Mouse (Mus musculus) intestine, embryonic 15.5 days (tissue): ENCODE data around the gene Pstpip1. TPM values are rescaled to one million over a fixed set of nuclear protein-coding genes. Genes with fewer than 3 reads are reported as not detected.
A peak's percentile ranks its signal among the peaks of the same experiment; 100 is the strongest.

ENCODE experiments used
- ATAC-seq: fragments of 200-750 bp; cut with Nextera tagmentation; 2 replicates; pipeline ENCODE4 v1.8.0; 2017; ENCODE audit warnings: moderate TSS enrichment, moderate library complexity
- H3K27ac ChIP-seq: fragments of 300-500 bp; sonication (generic); 2 replicates; pipeline ENCODE4 v1.5.1; 2015; ENCODE audit warnings: mild to moderate bottlenecking, inconsistent platforms
- H3K27me3 ChIP-seq: fragments of 300-500 bp; sonication (generic); replicated peaks from 2 replicates; pipeline ENCODE4 v1.6.1; 2015; ENCODE audit warnings: inconsistent platforms
- H3K36me3 ChIP-seq: fragments of 300-500 bp; sonication (generic); 2 replicates; pipeline ENCODE4 v1.6.1; 2015; ENCODE audit warnings: inconsistent platforms
- H3K4me1 ChIP-seq: fragments of 300-500 bp; sonication (generic); replicated peaks from 2 replicates; pipeline ENCODE4 v1.6.1; 2015; ENCODE audit warnings: inconsistent platforms
- H3K4me2 ChIP-seq: fragments of 300-500 bp; sonication (generic); replicated peaks from 2 replicates; pipeline ENCODE4 v1.6.1; 2015; ENCODE audit warnings: mild to moderate bottlenecking, inconsistent platforms
- H3K4me3 ChIP-seq: fragments of 300-500 bp; sonication (generic); replicated peaks from 2 replicates; pipeline ENCODE4 v1.5.1; 2015; ENCODE audit warnings: inconsistent platforms
- H3K9ac ChIP-seq: fragments of 300-500 bp; sonication (generic); 2 replicates; pipeline ENCODE4 v1.6.1; 2015; ENCODE audit warnings: inconsistent platforms
- H3K9me3 ChIP-seq: fragments of 300-500 bp; sonication (generic); 2 replicates; pipeline ENCODE4 v1.6.1; 2016; ENCODE audit warnings: inconsistent platforms
- WGBS: fragments of 180-500 bp; shearing (Covaris S2); methylation state at CpG from one replicate; pipeline ENCODE4 v1.1.7; 2015; 5-methylcytosine and 5-hydroxymethylcytosine counted together
- polyA plus RNA-seq: library from polyadenylated mRNA; unstranded; fragments of >200 nt; fragmentation: Nextera tagmentation; extraction: Ambion mirVana; gene quantifications from 2 replicates; pipeline ENCODE4 v1.2.1, GENCODE M21; 2015

Pstpip1 gene
- polyA plus RNA-seq, 1 experiment from 2014 or later, result 1.6 TPM

DNA sequence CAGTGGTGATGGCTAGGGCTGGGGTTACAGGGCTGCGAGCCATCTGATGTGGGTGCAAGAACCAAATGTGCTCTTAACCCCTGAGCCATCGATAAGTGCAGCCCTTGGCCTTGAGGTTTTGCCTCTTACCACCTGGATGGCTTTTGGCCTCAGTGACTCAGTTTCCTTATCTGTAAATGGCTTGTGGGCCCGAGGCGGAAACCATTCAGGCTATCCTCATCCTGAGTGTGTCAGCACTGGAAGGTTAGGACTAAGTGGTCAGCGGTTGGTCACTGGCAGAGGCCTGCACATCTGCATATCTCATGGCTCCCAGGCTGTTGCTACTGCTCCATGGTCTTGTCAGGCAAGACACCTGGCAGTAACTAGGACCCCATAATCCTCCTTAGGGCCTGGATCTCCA is 28.3 kb downstream of the Pstpip1 start:
- H3K9ac ChIP-seq, result no peak overlapping the region
- no peak overlapping the region; the same call in 1 of the 2 replicates for H3K4me2 ChIP-seq
- H3K36me3 ChIP-seq, result no peaks in the 10 kb centered on the region

DNA sequence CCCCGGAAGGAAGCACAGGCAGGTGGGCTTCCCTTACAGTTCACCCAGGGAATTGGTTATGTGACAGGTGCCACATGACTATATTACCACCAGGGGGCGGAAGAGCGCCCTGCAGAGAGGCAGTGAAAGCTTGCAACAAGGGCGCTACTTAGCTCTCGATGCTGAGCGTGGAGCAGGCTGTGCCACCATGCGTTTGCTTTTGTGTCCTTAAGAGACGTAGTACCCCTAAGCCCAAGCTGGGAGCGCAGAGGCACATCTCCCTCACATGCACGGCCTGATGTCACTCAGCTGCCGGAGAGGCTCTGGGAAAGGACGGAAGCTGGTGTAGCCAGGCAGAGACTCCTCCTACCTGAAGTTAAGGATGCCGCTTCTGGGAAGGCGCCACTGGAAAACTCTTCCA is 28.8 kb downstream of the Pstpip1 start:
- whole genome bisulfite sequencing, result 6% methylated on average over 14 of the region's 14 CpGs
- Histone ChIP-seq H3K9ac (0 out of 2 replicates have a peak overlapping the region, but pooled peaks have one; percentile 39), H3K27ac (no peak overlapping the region), H3K9me3 (no peaks in the 10 kb centered on the region), H3K4me1 (peaks cover 9% of the 10 kb centered on the region; the same call in 1 of the 2 replicates), H3K4me2 (peak overlapping the region; percentile 95), H3K4me3 (peak overlapping the region; percentile 43), H3K36me3 (no peaks in the 10 kb centered on the region), H3K27me3 (no peaks in the 10 kb centered on the region)
- ATAC-seq, result peak; percentile 47; the same call in 1 of the 2 replicates

More for the DNA sequence above, 28.3 kb downstream of the Pstpip1 start:
- Histone ChIP-seq H3K27ac (no peak overlapping the region), H3K4me3 (no peak overlapping the region), H3K9me3 (no peaks in the 10 kb centered on the region), H3K27me3 (no peaks in the 10 kb centered on the region), H3K4me1 (peaks cover 8% of the 10 kb centered on the region; the same call in 1 of the 2 replicates)
- ATAC-seq, result no peak
- WGBS, result 83% methylated on average over 5 of the region's 5 CpGs

DNA sequence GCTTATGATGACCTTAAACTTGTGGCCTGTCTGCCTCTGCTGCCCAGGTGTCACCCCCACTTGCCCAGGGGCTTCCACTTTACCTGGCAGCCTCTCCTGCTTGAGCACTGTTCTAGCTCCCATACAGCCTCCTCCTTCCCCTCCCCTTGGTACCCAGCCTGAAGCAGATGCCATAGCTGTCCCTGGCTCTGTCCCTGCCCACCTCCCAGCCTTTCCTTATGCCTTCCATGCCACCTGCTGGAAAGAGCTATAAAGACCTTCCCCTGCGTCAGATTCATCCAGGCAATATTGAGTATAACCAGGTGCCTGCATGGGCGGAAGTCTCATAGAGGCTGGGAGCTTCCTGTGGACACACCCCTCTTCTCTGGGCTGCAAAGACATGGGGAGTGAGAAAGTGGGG is 29.9 kb downstream of the Pstpip1 start:
- H3K4me3 ChIP-seq, result no peak overlapping the region
- H3K27ac ChIP-seq, result no peak overlapping the region
- peaks cover 11% of the 10 kb centered on the region; the same call in 1 of the 2 replicates for H3K4me1 ChIP-seq
- no peak overlapping the region for H3K4me2 ChIP-seq
- ATAC-seq, result no peak
- WGBS, result 54% methylated on average over 2 of the region's 2 CpGs
- H3K27me3 ChIP-seq, result no peaks in the 10 kb centered on the region
- no peaks in the 10 kb centered on the region for H3K36me3 ChIP-seq
- H3K9ac ChIP-seq, result no peak overlapping the region
- H3K9me3 ChIP-seq, result no peaks in the 10 kb centered on the region

DNA sequence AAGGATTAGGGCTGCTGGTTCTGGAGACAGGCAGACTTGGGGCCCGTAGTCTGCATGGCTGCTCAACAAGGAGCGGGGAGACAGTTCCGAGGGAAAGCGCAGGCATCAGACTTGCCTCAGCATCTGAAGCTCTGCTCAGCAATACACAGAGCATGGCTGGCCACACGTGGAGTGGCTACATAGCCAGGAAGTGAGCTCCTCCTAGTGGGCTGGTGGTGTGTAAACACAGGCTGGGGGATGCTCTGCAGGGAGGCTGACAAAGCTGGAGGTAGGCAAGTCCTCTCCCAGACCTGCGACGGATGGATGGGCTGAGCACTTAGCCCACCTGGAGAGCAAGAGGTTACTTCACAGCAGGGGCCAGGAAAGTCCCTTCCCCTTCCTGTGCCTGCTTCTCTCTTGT is 31.3 kb downstream of the Pstpip1 start:
- Histone ChIP-seq H3K4me3 (no peak overlapping the region), H3K9me3 (no peaks in the 10 kb centered on the region), H3K9ac (0 out of 2 replicates have a peak overlapping the region, but pooled peaks have one; percentile 3), H3K27ac (no peak overlapping the region), H3K4me1 (peaks cover 13% of the 10 kb centered on the region; the same call in 1 of the 2 replicates), H3K27me3 (no peaks in the 10 kb centered on the region), H3K4me2 (no peak overlapping the region), H3K36me3 (no peaks in the 10 kb centered on the region)
- 25% methylated on average over 7 of the region's 7 CpGs for WGBS
- peak; percentile 16; the same call in 1 of the 2 replicates for ATAC-seq

DNA sequence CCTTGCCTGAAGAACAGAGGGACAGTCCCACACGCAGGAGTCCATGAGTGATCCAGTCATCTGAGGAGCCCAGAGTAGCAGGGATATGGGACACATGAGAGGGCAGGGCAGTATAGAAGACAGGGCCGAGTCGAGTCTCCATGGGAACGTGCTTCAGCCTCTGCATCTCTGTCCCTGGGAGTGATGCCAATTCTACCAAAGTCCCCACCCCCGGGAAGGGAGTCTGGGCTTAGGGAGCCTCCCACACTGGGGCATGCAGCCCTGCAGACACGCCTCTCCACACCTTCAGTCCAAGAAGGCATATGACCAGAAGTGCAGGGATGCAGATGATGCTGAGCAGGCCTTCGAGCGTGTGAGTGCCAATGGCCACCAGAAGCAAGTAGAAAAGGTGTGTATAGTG is 33.2 kb downstream of the Pstpip1 start:
- ATAC-seq, result peak; percentile 43; the same call in 1 of the 2 replicates

DNA sequence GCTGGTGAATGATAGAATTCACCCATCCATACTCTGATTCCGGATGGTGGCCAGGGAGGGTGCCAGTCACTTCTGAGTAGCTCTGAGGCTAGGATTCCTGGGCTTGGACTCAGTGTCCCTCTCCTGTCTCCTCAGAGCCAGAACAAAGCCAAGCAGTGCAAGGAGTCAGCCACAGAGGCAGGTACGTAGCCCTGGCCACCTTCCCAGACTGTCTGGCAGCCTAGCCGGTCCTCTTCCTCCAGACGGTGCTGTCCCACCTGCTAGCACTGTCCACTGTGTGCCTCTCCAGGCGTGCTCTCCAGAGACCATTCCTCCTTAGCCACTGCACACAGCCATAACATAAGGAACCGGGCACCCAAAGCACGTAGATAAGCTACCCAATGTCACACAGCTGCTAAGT is 33.9 kb downstream of the Pstpip1 start:
- H3K9ac ChIP-seq, result no peak overlapping the region
- H3K9me3 ChIP-seq, result no peaks in the 10 kb centered on the region
- no peak overlapping the region for H3K4me3 ChIP-seq
- no peak overlapping the region for H3K27ac ChIP-seq
- peaks cover 13% of the 10 kb centered on the region; the same call in 1 of the 2 replicates for H3K4me1 ChIP-seq
- 82% methylated on average over 7 of the region's 7 CpGs for WGBS
- ATAC-seq, result no peak
- peaks cover 3% of the 10 kb centered on the region for H3K36me3 ChIP-seq
- H3K27me3 ChIP-seq, result no peaks in the 10 kb centered on the region
- no peak overlapping the region for H3K4me2 ChIP-seq

More for the DNA sequence above, 33.2 kb downstream of the Pstpip1 start:
- H3K36me3 ChIP-seq, result no peaks in the 10 kb centered on the region; the same call in 1 of the 2 replicates
- H3K9ac ChIP-seq, result no peak overlapping the region
- no peak overlapping the region for H3K4me3 ChIP-seq
- no peaks in the 10 kb centered on the region for H3K27me3 ChIP-seq
- no peak overlapping the region for H3K4me2 ChIP-seq
- no peak overlapping the region for H3K27ac ChIP-seq
- no peaks in the 10 kb centered on the region for H3K9me3 ChIP-seq
- peaks cover 13% of the 10 kb centered on the region; the same call in 1 of the 2 replicates for H3K4me1 ChIP-seq
- WGBS, result 51% methylated on average over 8 of the region's 8 CpGs

DNA sequence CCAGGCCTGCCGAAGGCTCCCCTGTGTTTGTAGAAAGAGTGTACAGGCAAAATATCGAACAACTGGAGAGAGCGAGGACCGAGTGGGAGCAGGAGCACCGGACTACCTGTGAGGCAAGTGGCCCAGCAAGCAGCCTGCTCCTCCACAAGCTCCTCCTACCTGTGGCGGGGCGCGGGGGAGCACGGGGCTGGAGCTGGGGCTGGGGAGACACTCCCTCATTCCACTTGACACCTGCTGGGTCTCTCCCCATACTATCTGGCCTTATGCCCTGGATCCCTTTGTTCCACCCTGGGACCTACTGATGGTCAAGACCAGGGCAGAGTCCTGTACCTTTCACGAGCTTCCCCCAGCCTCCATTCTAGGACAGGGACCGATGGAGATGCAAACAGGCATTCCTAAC is 34.8 kb downstream of the Pstpip1 start:
- H3K9ac ChIP-seq, result no peak overlapping the region
- no peaks in the 10 kb centered on the region for H3K9me3 ChIP-seq
- H3K27me3 ChIP-seq, result no peaks in the 10 kb centered on the region
- no peak for ATAC-seq
- no peak overlapping the region for H3K27ac ChIP-seq
- H3K4me3 ChIP-seq, result no peak overlapping the region
- 21% methylated on average over 11 of the region's 11 CpGs for WGBS
- H3K4me2 ChIP-seq, result peak overlapping the region; percentile 28; the same call in 1 of the 2 replicates
- peaks cover 13% of the 10 kb centered on the region for H3K36me3 ChIP-seq
- H3K4me1 ChIP-seq, result peaks cover 10% of the 10 kb centered on the region; the same call in 1 of the 2 replicates

DNA sequence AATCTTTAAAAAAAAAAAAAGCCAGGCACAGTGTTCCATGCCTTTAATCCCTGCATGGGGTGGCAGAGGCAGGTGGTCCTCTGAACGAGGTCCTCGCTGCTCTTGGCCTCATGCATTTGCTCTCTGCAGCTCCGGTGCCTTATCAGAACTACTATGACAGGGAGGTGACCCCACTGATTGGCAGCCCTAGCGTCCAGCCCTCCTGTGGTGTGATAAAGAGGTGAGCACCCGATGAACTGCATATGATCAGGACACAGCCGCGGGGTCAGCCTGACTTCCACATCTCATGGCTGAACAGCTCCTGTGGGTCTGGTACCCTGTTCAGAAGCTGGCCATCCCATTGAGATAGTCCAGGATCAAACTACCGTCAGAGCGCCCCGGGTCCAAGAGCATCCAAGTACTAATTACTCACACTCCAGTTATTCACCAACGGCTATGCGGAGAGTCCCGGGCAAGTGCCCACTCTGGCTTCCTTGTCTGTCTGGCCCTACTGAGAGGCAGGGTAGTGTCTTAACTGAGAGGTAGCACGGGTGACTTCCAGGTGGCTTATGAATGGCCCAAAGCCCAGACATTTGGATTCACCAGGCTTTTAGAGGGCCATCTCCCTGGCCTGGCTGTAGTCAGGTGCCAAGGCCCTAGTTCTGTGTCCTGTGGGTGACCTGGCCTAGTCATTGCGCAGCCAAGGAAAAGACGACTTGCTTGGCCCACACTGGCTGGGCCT is 36.9 kb downstream of the Pstpip1 start:
- no peak overlapping the region for H3K27ac ChIP-seq
- H3K4me3 ChIP-seq, result no peak overlapping the region
- H3K4me2 ChIP-seq, result no peak overlapping the region
- peaks cover 10% of the 10 kb centered on the region; the same call in 1 of the 2 replicates for H3K4me1 ChIP-seq
- ATAC-seq, result no peak
- WGBS, result 85% methylated on average over 16 of the region's 16 CpGs
- no peak overlapping the region for H3K9ac ChIP-seq
- no peaks in the 10 kb centered on the region for H3K9me3 ChIP-seq
- H3K36me3 ChIP-seq, result peaks cover 17% of the 10 kb centered on the region
- H3K27me3 ChIP-seq, result no peaks in the 10 kb centered on the region

DNA sequence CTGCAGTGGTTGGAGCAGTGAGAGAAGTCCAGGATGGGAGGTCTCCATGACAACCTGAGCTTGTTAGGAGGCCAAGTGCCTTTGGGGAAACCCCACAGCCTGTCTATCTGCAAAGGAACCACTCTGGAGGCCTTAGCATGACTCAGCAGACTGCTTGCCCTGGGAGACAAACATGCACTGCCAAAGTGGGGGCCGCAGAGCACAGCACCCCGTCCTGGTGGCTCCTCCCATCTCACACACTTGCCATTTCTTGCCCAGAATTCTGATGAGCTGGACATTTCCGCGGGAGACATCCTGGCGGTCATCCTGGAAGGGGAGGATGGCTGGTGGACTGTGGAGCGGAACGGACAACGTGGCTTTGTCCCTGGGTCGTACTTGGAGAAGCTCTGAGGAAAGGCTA is 38.6 kb downstream of the Pstpip1 start:
- H3K27me3 ChIP-seq, result no peaks in the 10 kb centered on the region
- ATAC-seq, result no peak
- 87% methylated on average over 9 of the region's 9 CpGs for WGBS
- H3K4me2 ChIP-seq, result no peak overlapping the region
- H3K9ac ChIP-seq, result no peak overlapping the region
- H3K4me1 ChIP-seq, result peaks cover 5% of the 10 kb centered on the region; the same call in 1 of the 2 replicates
- H3K4me3 ChIP-seq, result no peak overlapping the region
- no peak overlapping the region for H3K27ac ChIP-seq
- H3K9me3 ChIP-seq, result no peaks in the 10 kb centered on the region
- peaks cover 17% of the 10 kb centered on the region for H3K36me3 ChIP-seq

DNA sequence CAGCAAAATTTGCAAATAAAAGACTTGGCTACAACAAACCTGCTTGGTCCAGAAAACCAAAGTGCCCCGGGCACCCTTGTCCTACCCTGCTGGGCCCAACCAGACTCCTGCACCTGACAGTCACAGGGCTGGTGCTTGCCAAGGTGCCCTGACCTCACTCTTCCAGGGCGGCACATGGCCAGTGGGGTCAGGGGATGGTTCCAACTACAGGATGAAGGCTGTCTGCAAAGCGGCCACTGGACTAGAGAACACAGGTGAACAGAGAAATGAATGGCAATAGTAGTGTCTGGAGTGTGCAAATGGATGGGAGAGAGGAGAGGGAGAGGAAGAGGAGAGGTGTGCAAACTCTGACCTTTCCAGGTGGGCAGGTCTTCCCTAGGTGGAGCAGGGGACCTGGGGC is 40.2 kb downstream of the Pstpip1 start:
- Histone ChIP-seq H3K9me3 (no peaks in the 10 kb centered on the region), H3K36me3 (peaks cover 20% of the 10 kb centered on the region), H3K4me3 (no peak overlapping the region), H3K4me2 (no peak overlapping the region), H3K4me1 (no peaks in the 10 kb centered on the region), H3K27me3 (no peaks in the 10 kb centered on the region), H3K27ac (no peak overlapping the region), H3K9ac (no peak overlapping the region)
- 87% methylated on average over 3 of the region's 3 CpGs for WGBS
- ATAC-seq, result no peak

DNA sequence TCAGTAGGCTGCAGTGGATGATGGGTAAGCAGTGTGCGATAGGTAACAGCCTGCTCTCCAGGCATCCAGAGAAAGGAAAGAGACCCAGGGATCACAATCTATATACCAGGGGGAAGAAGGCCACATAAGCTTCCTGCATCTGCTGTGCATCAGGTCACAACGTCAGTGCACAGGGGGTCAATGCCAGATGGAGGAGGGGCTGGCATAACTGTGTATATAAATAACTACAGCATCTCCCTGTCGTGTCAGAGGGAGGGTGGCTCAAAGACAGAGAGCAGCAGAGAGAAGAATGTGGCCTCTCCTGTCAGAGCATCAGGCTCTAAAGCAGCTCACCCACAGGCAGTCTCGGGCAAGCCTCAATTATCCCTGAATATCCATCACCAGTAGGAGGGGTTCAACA is 40.8 kb downstream of the Pstpip1 start:
- Histone ChIP-seq H3K27ac (no peak overlapping the region), H3K9me3 (no peaks in the 10 kb centered on the region), H3K4me1 (no peaks in the 10 kb centered on the region), H3K4me3 (no peak overlapping the region), H3K27me3 (no peaks in the 10 kb centered on the region), H3K4me2 (no peak overlapping the region), H3K36me3 (peaks cover 24% of the 10 kb centered on the region), H3K9ac (no peak overlapping the region)
- no peak for ATAC-seq
- 54% methylated on average over 4 of the region's 4 CpGs for WGBS

DNA sequence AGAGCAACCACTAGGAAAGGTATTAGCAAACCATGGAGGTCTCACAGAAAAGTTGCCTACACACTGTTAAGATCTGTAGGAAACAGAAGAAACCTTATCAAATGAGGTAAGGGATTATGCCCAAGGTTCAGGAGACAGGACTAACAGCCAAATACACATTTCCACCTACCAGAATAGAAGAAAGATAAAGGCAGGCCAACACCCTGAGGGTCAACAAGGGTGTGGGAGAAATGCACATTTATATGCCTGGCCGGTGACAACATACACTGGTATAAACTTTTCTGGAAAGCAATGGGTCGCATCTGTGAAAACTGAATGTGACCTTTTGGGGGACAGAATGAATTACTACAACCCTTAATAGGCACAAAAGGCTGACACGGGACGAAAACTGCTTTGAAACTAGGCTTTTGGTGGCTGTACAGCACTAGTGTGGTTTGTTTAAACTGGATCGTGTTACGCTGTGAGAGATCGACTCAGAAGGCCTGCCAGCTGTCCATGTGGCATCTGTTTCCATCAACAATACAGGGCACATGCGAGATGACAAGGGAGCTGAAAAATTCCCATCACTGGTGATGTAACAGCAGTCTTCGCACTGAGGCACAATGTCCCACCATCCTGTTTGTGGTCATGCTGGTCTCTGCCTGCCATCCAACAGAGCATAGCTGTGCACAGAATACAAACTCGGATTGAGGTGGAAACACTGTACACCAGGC is 42.2 kb downstream of the Pstpip1 start:
- Histone ChIP-seq H3K27me3 (no peaks in the 10 kb centered on the region), H3K4me1 (no peaks in the 10 kb centered on the region), H3K9ac (no peak overlapping the region), H3K9me3 (no peaks in the 10 kb centered on the region), H3K36me3 (peaks cover 34% of the 10 kb centered on the region), H3K4me3 (no peak overlapping the region), H3K4me2 (no peak overlapping the region), H3K27ac (no peak overlapping the region)
- 49% methylated on average over 10 of the region's 10 CpGs for WGBS
- ATAC-seq, result no peak
